Mouse (Mus musculus) heart, embryonic 10.5 days (tissue): Measurements from ENCODE around the gene Vti1a. TPM values are rescaled to one million over a fixed set of nuclear protein-coding genes. Genes with fewer than 3 reads are reported as not detected.

ENCODE experiments used
- DNase-seq: peaks from one replicate; pipeline ENCODE4 v3.0.0-alpha.2; 2017; ENCODE audit warnings: low spot score
- H3K27ac ChIP-seq: fragments of 300-500 bp; sonication (generic); 2 replicates; pipeline ENCODE4 v1.5.1; 2016; ENCODE audit warnings: mild to moderate bottlenecking
- H3K27me3 ChIP-seq: fragments of 300-500 bp; sonication (generic); 2 replicates; pipeline ENCODE4 v1.6.1; 2016; ENCODE audit warnings: mild to moderate bottlenecking; ENCODE audit not compliant: poor library complexity, insufficient read depth, severe bottlenecking
- H3K36me3 ChIP-seq: fragments of 300-500 bp; sonication (generic); 2 replicates; pipeline ENCODE4 v1.6.1; 2016; ENCODE audit warnings: mild to moderate bottlenecking, moderate library complexity
- H3K4me1 ChIP-seq: fragments of 300-500 bp; sonication (generic); 2 replicates; pipeline ENCODE4 v1.6.1; 2016; ENCODE audit warnings: mild to moderate bottlenecking
- H3K4me3 ChIP-seq: fragments of 300-500 bp; sonication (generic); 2 replicates; pipeline ENCODE4 v1.5.1; 2016; ENCODE audit warnings: mild to moderate bottlenecking, moderate library complexity
- H3K9me3 ChIP-seq: fragments of 300-500 bp; sonication (generic); 2 replicates; pipeline ENCODE4 v1.6.1; 2016; ENCODE audit warnings: mild to moderate bottlenecking, moderate library complexity
- WGBS: fragments of 180-500 bp; shearing (Covaris S2); methylation state at CpG from one replicate; pipeline ENCODE4 v1.1.7; 2016; 5-methylcytosine and 5-hydroxymethylcytosine counted together
- polyA plus RNA-seq: library from polyadenylated mRNA; unstranded; fragments of >200 nt; fragmentation: Nextera tagmentation; extraction: Ambion mirVana; gene quantifications from 2 replicates; pipeline ENCODE4 v1.2.1, GENCODE M21; 2016

Gene Vti1a
- polyA plus RNA-seq, 1 experiment from 2014 or later: 26.5 TPM

GRCm38 (mm10) chr19:55411415-55411814 is 95.3 kb downstream of the Vti1a start:
- Histone ChIP-seq H3K9me3 (no peaks in the 10 kb centered on the region), H3K27me3 (no peaks in the 10 kb centered on the region), H3K4me1 (no peaks in the 10 kb centered on the region), H3K4me3 (no peak overlapping the region), H3K27ac (no peak overlapping the region), H3K36me3 (no peaks in the 10 kb centered on the region)
- no peak for DNase-seq
- 93% methylated on average over 11 of the region's 11 CpGs for whole genome bisulfite sequencing

- no peak overlapping the region for H3K27ac ChIP-seq
- WGBS: 69% methylated on average over 2 of the region's 2 CpGs
- DNase-seq: no peak
- H3K9me3 ChIP-seq: no peaks in the 10 kb centered on the region
- H3K36me3 ChIP-seq: peaks cover under 1% of the 10 kb centered on the region; the same call in 1 of the 2 replicates
- H3K27me3 ChIP-seq: no peaks in the 10 kb centered on the region
- no peak overlapping the region for H3K4me3 ChIP-seq
- H3K4me1 ChIP-seq: no peaks in the 10 kb centered on the region
Observed at GRCm38 (mm10) chr19:55411894-55412293, 95.8 kb downstream of the Vti1a start.

GRCm38 (mm10) chr19:55414050-55414449 is 98.0 kb downstream of the Vti1a start:
- no peaks in the 10 kb centered on the region for H3K27me3 ChIP-seq
- H3K4me3 ChIP-seq: no peak overlapping the region
- H3K36me3 ChIP-seq: peaks cover 4% of the 10 kb centered on the region; the same call in 1 of the 2 replicates
- no peak overlapping the region for H3K27ac ChIP-seq
- no peaks in the 10 kb centered on the region for H3K4me1 ChIP-seq
- no peaks in the 10 kb centered on the region for H3K9me3 ChIP-seq
- WGBS: 50% methylated on average over 8 of the region's 8 CpGs
- no peak for DNase-seq

- WGBS: 38% methylated on average over 3 of the region's 3 CpGs
- H3K9me3 ChIP-seq: no peaks in the 10 kb centered on the region
- no peaks in the 10 kb centered on the region for H3K27me3 ChIP-seq
- peaks cover 4% of the 10 kb centered on the region; the same call in 1 of the 2 replicates for H3K36me3 ChIP-seq
- DNase-seq: no peak
- H3K4me3 ChIP-seq: no peak overlapping the region
- H3K4me1 ChIP-seq: 0 out of 2 replicates have a peak, but pooled peaks cover 4% of the 10 kb centered on the region
- H3K27ac ChIP-seq: no peak overlapping the region
Observed at GRCm38 (mm10) chr19:55418756-55419155, 102.7 kb downstream of the Vti1a start.

GRCm38 (mm10) chr19:55419961-55420360 is 103.9 kb downstream of the Vti1a start:
- DNase-seq: no peak
- H3K36me3 ChIP-seq: peaks cover 4% of the 10 kb centered on the region; the same call in 1 of the 2 replicates
- H3K4me1 ChIP-seq: 0 out of 2 replicates have a peak, but pooled peaks cover 4% of the 10 kb centered on the region
- no peak overlapping the region for H3K27ac ChIP-seq
- H3K4me3 ChIP-seq: no peak overlapping the region
- 72% methylated on average over 3 of the region's 3 CpGs for WGBS
- no peaks in the 10 kb centered on the region for H3K27me3 ChIP-seq
- no peaks in the 10 kb centered on the region for H3K9me3 ChIP-seq

- 0 out of 2 replicates have a peak, but pooled peaks cover 4% of the 10 kb centered on the region for H3K4me1 ChIP-seq
- no peak for DNase-seq
- no peaks in the 10 kb centered on the region for H3K27me3 ChIP-seq
- whole genome bisulfite sequencing: 88% methylated on average over 5 of the region's 5 CpGs
- H3K36me3 ChIP-seq: peaks cover 4% of the 10 kb centered on the region; the same call in 1 of the 2 replicates
- H3K9me3 ChIP-seq: no peaks in the 10 kb centered on the region
- no peak overlapping the region for H3K27ac ChIP-seq
- H3K4me3 ChIP-seq: no peak overlapping the region
Observed at GRCm38 (mm10) chr19:55421816-55422215, 105.7 kb downstream of the Vti1a start.

- 86% methylated on average over 18 of the region's 18 CpGs for WGBS
- peaks cover 4% of the 10 kb centered on the region; the same call in 1 of the 2 replicates for H3K4me1 ChIP-seq
- H3K9me3 ChIP-seq: no peaks in the 10 kb centered on the region
- no peaks in the 10 kb centered on the region for H3K36me3 ChIP-seq
- H3K27me3 ChIP-seq: no peaks in the 10 kb centered on the region
- no peak overlapping the region for H3K27ac ChIP-seq
- DNase-seq: no peak
- no peak overlapping the region for H3K4me3 ChIP-seq
Observed at GRCm38 (mm10) chr19:55422311-55423064, 106.4 kb downstream of the Vti1a start.

- no peaks in the 10 kb centered on the region for H3K36me3 ChIP-seq
- H3K4me3 ChIP-seq: no peak overlapping the region
- peaks cover 4% of the 10 kb centered on the region; the same call in 1 of the 2 replicates for H3K4me1 ChIP-seq
- no peak for DNase-seq
- no peaks in the 10 kb centered on the region for H3K27me3 ChIP-seq
- H3K27ac ChIP-seq: no peak overlapping the region
- 93% methylated on average over 11 of the region's 11 CpGs for WGBS
- H3K9me3 ChIP-seq: no peaks in the 10 kb centered on the region
Observed at GRCm38 (mm10) chr19:55423065-55423716, 107.1 kb downstream of the Vti1a start.

GRCm38 (mm10) chr19:55423952-55424351 is 107.9 kb downstream of the Vti1a start:
- no peak overlapping the region for H3K27ac ChIP-seq
- H3K9me3 ChIP-seq: no peaks in the 10 kb centered on the region
- H3K36me3 ChIP-seq: no peaks in the 10 kb centered on the region
- peaks cover 4% of the 10 kb centered on the region; the same call in 1 of the 2 replicates for H3K4me1 ChIP-seq
- no peak overlapping the region for H3K4me3 ChIP-seq
- 74% methylated on average over 8 of the region's 8 CpGs for WGBS
- H3K27me3 ChIP-seq: no peaks in the 10 kb centered on the region
- no peak for DNase-seq

GRCm38 (mm10) chr19:55424507-55424906 is 108.4 kb downstream of the Vti1a start:
- H3K27ac ChIP-seq: no peak overlapping the region
- no peaks in the 10 kb centered on the region for H3K27me3 ChIP-seq
- 85% methylated on average over 6 of the region's 6 CpGs for whole genome bisulfite sequencing
- peaks cover 4% of the 10 kb centered on the region; the same call in 1 of the 2 replicates for H3K4me1 ChIP-seq
- DNase-seq: no peak
- H3K4me3 ChIP-seq: no peak overlapping the region
- H3K36me3 ChIP-seq: no peaks in the 10 kb centered on the region
- no peaks in the 10 kb centered on the region for H3K9me3 ChIP-seq

GRCm38 (mm10) chr19:55440306-55440705 is 124.2 kb downstream of the Vti1a start:
- H3K36me3 ChIP-seq: peaks cover under 1% of the 10 kb centered on the region; the same call in 1 of the 2 replicates
- no peak overlapping the region for H3K27ac ChIP-seq
- WGBS: 91% methylated on average over 3 of the region's 3 CpGs
- H3K4me3 ChIP-seq: no peak overlapping the region
- no peaks in the 10 kb centered on the region for H3K27me3 ChIP-seq
- H3K4me1 ChIP-seq: no peaks in the 10 kb centered on the region
- H3K9me3 ChIP-seq: no peaks in the 10 kb centered on the region
- DNase-seq: no peak

GRCm38 (mm10) chr19:55443618-55444017 is 127.5 kb downstream of the Vti1a start:
- no peak overlapping the region for H3K27ac ChIP-seq
- no peaks in the 10 kb centered on the region for H3K4me1 ChIP-seq
- 87% methylated on average over 8 of the region's 8 CpGs for WGBS
- H3K27me3 ChIP-seq: no peaks in the 10 kb centered on the region
- no peaks in the 10 kb centered on the region for H3K36me3 ChIP-seq
- H3K4me3 ChIP-seq: no peak overlapping the region
- no peak for DNase-seq
- H3K9me3 ChIP-seq: no peaks in the 10 kb centered on the region

GRCm38 (mm10) chr19:55449084-55449483 is 133.0 kb downstream of the Vti1a start:
- Histone ChIP-seq H3K9me3 (no peaks in the 10 kb centered on the region), H3K27me3 (no peaks in the 10 kb centered on the region), H3K27ac (peak overlapping the region; percentile 36; the same call in 1 of the 2 replicates), H3K36me3 (no peaks in the 10 kb centered on the region), H3K4me1 (peaks cover 5% of the 10 kb centered on the region; the same call in 1 of the 2 replicates), H3K4me3 (no peak overlapping the region)
- WGBS: 59% methylated on average over 13 of the region's 13 CpGs
- no peak for DNase-seq
